Mouse (Mus musculus) intestine, embryonic 16.5 days (tissue): ENCODE data around the gene Zfp157. TPM values are rescaled to one million over a fixed set of nuclear protein-coding genes. Genes with fewer than 3 reads are reported as not detected.
"Not testable (repeated sequence)": the region's sequence is repeated elsewhere in the genome, so short reads cannot be mapped to it uniquely, and the experiment has no call there.

Source experiments
- ATAC-seq: fragments of 200-750 bp; cut with Nextera tagmentation; 2 replicates; pipeline ENCODE4 v1.8.0; 2017; ENCODE audit warnings: moderate TSS enrichment, moderate library complexity
- H3K27ac ChIP-seq: fragments of 300-500 bp; sonication (generic); 2 replicates; pipeline ENCODE4 v1.5.1; 2014; ENCODE audit warnings: mild to moderate bottlenecking, low read length
- H3K27me3 ChIP-seq: fragments of 300-500 bp; sonication (generic); replicated peaks from 2 replicates; pipeline ENCODE4 v1.6.1; 2014; ENCODE audit warnings: low read length, control low read depth, mixed read lengths; ENCODE audit not compliant: control insufficient read depth, insufficient read depth
- H3K36me3 ChIP-seq: fragments of 300-500 bp; sonication (generic); 2 replicates; pipeline ENCODE4 v1.6.1; 2014; ENCODE audit warnings: low read length, control low read depth; ENCODE audit not compliant: control insufficient read depth, insufficient read depth
- H3K4me1 ChIP-seq: fragments of 300-500 bp; sonication (generic); 2 replicates; pipeline ENCODE4 v1.6.1; 2014; ENCODE audit warnings: low read length, control low read depth, mixed read lengths; ENCODE audit not compliant: control insufficient read depth, insufficient read depth
- H3K4me2 ChIP-seq: fragments of 300-500 bp; sonication (generic); 2 replicates; pipeline ENCODE4 v1.6.1; 2014; ENCODE audit warnings: low read depth, low read length, control low read depth
- H3K4me3 ChIP-seq: fragments of 300-500 bp; sonication (generic); 2 replicates; pipeline ENCODE4 v1.5.1; 2014; ENCODE audit warnings: mild to moderate bottlenecking, low read length
- H3K9ac ChIP-seq: fragments of 300-500 bp; sonication (generic); 2 replicates; pipeline ENCODE4 v1.6.1; 2014; ENCODE audit warnings: low read depth, low read length
- H3K9me3 ChIP-seq: fragments of 300-500 bp; sonication (generic); 2 replicates; pipeline ENCODE4 v1.6.1; 2016; ENCODE audit warnings: low read length, control low read depth; ENCODE audit not compliant: control insufficient read depth
- WGBS: fragments of 180-500 bp; shearing (Covaris S2); extraction: QIAGEN DNeasy Blood & Tissue Kit; methylation state at CpG from one replicate; pipeline ENCODE4 v1.1.7; 2014; 5-methylcytosine and 5-hydroxymethylcytosine counted together
- polyA plus RNA-seq: library from polyadenylated mRNA; unstranded; fragments of >200 nt; fragmentation: Nextera tagmentation; extraction: Ambion mirVana; gene quantifications from 2 replicates; pipeline ENCODE4 v1.2.1, GENCODE M21; 2015

Zfp157 gene
- polyA plus RNA-seq: 22.0 and 24.0 TPM in 2 replicates

DNA sequence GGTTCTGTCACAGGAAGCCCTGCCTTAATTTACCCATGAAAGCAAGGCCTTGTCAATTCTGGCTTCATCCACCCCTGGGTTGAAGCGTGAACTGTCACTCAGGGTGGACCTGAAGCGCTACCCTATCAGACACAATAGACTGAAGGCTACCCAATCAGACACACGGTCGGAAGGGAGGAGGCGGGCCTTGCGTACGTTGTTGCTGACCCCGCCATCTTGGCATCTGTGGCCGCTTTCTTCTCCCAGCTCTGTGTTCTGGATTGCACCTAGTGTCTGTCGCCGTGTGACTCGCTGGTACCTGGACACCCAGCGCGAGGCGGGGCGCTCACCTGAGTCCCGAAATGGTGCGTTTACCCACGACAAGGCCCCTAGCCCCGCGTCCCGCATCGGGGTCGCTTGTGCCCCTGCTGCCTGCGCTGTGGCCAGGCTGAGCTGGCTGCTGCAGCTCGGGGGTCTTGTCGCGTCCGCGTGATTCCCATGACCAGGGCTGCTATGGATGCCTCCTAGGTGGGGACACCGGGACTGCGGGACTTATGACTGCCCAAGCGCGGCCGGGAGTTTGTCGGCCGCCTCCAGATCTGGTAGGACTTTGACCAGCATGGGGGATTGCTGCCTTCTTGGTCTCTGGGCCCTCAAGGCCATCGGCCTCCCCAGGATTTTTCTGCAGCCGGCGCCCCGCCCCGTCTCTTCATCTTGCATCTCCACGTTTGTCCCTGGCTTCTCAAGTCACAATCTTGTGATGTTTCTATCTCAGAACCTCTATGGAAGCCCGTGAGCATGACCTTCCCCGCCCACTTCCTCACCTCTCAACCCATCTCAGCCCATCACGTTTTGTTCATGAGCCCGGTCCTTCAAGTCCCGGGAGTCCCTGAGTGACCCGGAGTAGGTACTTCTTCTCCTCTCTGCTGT is at the start of gene Zfp157:
Gene Zfp157 (plus strand): TSS at position 183 of the 909 bp plus-strand sequence.
- Histone ChIP-seq H3K27me3 (no peaks in the 10 kb centered on the region), H3K9me3 (no peaks in the 10 kb centered on the region), H3K4me1 (peaks cover 12% of the 10 kb centered on the region), H3K4me2 (peak within 1 kb of the TSS; percentile 63), H3K9ac (peak within 1 kb of the TSS; percentile 100), H3K4me3 (peak within 1 kb of the TSS; percentile 98), H3K27ac (peak within 1 kb of the TSS; percentile 88), H3K36me3 (peaks cover 16% of the 10 kb centered on the region)
- under 1% methylated on average over 49 of the region's 49 CpGs for WGBS
- ATAC-seq: peak; percentile 100

DNA sequence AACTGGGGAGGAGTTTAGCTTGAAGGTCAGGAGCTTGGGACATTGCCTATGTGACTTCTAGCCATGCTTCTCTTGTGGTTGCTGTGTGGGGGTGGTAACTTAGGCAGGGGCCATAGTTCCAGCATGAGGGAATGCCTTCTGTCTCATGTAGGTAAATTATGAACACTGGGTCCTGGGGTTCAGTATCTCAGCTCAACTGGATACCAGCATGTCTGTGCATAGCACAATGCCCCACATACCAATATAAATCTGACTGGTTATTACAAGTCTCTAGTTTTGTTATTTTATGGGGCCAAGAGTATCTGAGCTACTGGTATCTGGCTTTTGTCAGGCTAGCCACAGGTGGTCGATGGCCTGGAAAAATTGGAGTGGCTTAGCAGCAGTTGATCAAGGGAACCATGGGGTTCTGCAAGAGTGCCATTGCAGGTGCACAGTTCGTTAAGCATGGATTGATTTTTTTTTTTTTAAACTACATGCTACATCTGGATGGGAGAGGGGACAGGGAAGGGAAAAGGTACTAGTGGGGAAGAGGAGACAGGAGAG is 43.4 kb upstream of the Zfp157 start:
- ATAC-seq: no peak
- H3K4me1 ChIP-seq: no peaks in the 10 kb centered on the region
- no peak overlapping the region for H3K9ac ChIP-seq
- no peaks in the 10 kb centered on the region for H3K36me3 ChIP-seq
- no peaks in the 10 kb centered on the region for H3K9me3 ChIP-seq
- no peak overlapping the region for H3K27ac ChIP-seq
- no peak overlapping the region for H3K4me3 ChIP-seq
- 48% methylated on average over 2 of the region's 2 CpGs for WGBS
- no peaks in the 10 kb centered on the region for H3K27me3 ChIP-seq
- H3K4me2 ChIP-seq: no peak overlapping the region

DNA sequence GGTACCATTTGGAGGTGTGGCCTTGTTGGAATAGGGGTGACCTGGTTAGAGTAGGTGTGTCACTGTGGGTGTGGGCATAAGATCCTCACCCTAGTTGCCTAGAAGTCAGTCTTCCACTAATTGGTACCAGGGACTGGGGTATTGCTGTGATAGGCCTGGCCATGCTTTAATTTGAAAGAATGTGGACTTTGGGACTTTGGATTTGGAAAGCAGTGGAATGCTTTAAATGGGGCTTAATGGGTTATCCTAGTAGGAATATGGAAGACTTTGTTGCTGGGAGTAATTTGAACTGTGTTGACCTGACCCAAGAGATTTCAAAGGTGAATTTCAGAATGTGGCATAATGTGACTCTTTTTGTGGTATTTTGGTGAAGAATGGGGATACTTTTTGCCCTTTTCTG is 40.8 kb upstream of the Zfp157 start:
- ATAC-seq, H3K4me3 ChIP-seq, H3K9me3 ChIP-seq, H3K4me2 ChIP-seq, H3K27me3 ChIP-seq, H3K9ac ChIP-seq, H3K4me1 ChIP-seq, H3K36me3 ChIP-seq, H3K27ac ChIP-seq: not testable (repeated sequence)

DNA sequence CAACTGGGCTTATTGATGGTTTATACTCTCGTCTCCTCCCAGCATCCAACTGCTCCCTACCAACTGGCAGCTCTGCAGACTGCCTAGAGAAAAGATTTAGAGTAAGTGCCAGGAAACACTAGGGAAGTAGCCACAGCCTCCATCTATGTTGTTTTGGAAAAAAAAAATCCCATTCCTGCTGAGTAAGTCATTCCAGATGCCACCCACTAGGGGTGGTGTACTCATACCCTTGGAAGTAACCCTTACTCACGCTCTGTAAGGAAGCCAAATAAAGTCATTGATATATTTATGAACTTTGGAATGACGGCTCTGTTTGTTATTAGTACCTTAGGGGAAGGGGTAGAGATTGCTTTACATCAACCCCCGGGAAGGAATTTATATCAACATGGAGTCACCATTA is 17.1 kb downstream of the Zfp157 start:
- Histone ChIP-seq H3K4me1 (no peaks in the 10 kb centered on the region), H3K27me3 (no peaks in the 10 kb centered on the region), H3K9me3 (peaks cover 21% of the 10 kb centered on the region), H3K4me2 (no peak overlapping the region), H3K27ac (no peak overlapping the region), H3K4me3 (no peak overlapping the region), H3K9ac (no peak overlapping the region), H3K36me3 (peaks cover 44% of the 10 kb centered on the region)
- WGBS: 94% methylated on average over 4 of the region's 4 CpGs
- no peak for ATAC-seq

DNA sequence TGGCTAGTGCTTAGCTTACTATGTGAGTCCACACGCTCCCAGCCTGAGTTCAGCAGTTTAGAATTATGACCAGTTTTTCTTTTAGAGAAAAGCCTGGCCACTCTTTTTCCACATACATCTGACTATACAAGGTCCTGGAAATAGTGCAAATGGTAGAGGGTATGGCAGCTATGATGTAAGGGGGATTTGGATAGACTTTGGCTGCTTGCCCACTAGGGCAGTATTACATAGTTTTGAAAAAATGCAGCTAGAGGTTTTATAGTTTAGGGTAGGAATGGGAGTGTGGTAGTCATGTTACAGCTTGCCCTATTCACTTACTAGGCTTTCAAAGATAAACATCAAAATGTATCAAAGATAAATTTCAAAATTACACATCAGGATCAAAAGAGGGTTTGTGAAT is 17.8 kb downstream of the Zfp157 start:
- 93% methylated on average over 1 of the region's 1 CpGs for WGBS
- H3K36me3 ChIP-seq: peaks cover 44% of the 10 kb centered on the region

DNA sequence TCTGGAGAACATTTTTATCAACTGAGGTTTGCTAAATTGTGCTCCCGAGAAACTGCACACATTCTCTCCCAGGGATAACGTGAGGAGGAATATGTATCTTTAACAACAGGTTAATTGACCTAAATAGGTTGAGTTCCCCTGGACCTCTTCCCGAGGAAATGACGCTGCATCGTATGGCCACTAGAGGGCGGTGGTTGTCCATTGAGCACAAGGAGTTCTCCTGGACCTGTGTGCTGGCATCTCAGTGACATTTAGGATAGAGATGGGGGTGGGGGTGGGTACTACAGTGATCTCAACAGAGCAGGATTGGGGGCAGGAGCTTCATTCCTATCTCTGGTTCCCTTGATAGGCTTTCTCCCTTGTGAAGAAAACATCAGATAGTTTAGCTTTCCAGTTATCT is 32.3 kb downstream of the Zfp157 start:
- H3K9ac ChIP-seq: no peak overlapping the region
- no peaks in the 10 kb centered on the region for H3K27me3 ChIP-seq
- no peak overlapping the region for H3K27ac ChIP-seq
- H3K4me3 ChIP-seq: no peak overlapping the region
- H3K36me3 ChIP-seq: no peaks in the 10 kb centered on the region
- H3K4me2 ChIP-seq: no peak overlapping the region
- no peak for ATAC-seq
- H3K9me3 ChIP-seq: no peaks in the 10 kb centered on the region
- no peaks in the 10 kb centered on the region for H3K4me1 ChIP-seq
- 29% methylated on average over 6 of the region's 6 CpGs for WGBS

More for the DNA sequence above, 17.8 kb downstream of the Zfp157 start:
- Histone ChIP-seq H3K27me3 (no peaks in the 10 kb centered on the region), H3K4me1 (no peaks in the 10 kb centered on the region), H3K9me3 (peaks cover 21% of the 10 kb centered on the region), H3K4me2 (no peak overlapping the region), H3K27ac (no peak overlapping the region), H3K4me3 (no peak overlapping the region), H3K9ac (no peak overlapping the region)
- no peak for ATAC-seq

DNA sequence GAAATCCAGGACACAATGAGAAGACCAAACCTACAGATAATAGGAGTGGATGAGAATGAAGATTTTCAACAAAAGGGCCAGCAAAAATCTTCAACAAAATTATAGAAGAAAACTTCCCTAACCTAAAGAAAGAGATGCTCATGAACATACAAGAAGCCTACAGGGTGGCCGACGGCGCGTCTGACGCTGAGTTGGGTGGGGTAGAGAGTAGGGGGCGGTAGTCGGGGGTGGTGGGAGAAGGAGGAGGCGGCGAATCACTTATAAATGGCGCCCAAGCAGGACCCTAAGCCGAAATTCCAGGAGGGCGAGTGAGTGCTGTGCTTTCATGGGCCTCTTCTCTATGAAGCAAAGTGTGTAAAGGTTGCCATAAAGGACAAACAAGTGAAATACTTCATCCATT is 63.3 kb downstream of the Zfp157 start:
- H3K27me3 ChIP-seq, H3K36me3 ChIP-seq, H3K27ac ChIP-seq, ATAC-seq, H3K4me2 ChIP-seq, H3K9ac ChIP-seq, H3K9me3 ChIP-seq, H3K4me3 ChIP-seq, H3K4me1 ChIP-seq: not testable (repeated sequence)
- 95% methylated on average over 8 of the region's 12 CpGs for WGBS

Other genes starting within 250 kb of the Zfp157 start
- 5.7 and 7.0 TPM in 2 replicates for gene Mblac1, start 247.2 kb upstream of the Zfp157 start, polyA plus RNA-seq
- gene Nxpe5, start 215.6 kb upstream of the Zfp157 start, polyA plus RNA-seq: not detected in 2 replicates
- 101 and 107 TPM in 2 replicates for gene Lamtor4, start 186.0 kb upstream of the Zfp157 start, polyA plus RNA-seq
- gene BC037034, start 177.4 kb upstream of the Zfp157 start, polyA plus RNA-seq: 3.7 and 3.9 TPM in 2 replicates
- 0.80 and 0.92 TPM in 2 replicates for gene Gal3st4, start 168.6 kb upstream of the Zfp157 start, polyA plus RNA-seq
- 0.06 TPM in 2 replicates for gene Gm43720, start 161.5 kb upstream of the Zfp157 start, polyA plus RNA-seq
- 11.2 and 13.1 TPM in 2 replicates for gene Gpc2, start 161.5 kb upstream of the Zfp157 start, polyA plus RNA-seq
- 2.0 and 3.2 TPM in 2 replicates for gene Stag3, start 161.2 kb upstream of the Zfp157 start, polyA plus RNA-seq
- gene Pvrig, start 99.5 kb upstream of the Zfp157 start, polyA plus RNA-seq: 0.44 and 0.47 TPM in 2 replicates
- not detected in 2 replicates for gene 1700123K08Rik, start 123.2 kb downstream of the Zfp157 start, polyA plus RNA-seq
- gene Zfp68, start 178.3 kb downstream of the Zfp157 start, polyA plus RNA-seq: 43.1 TPM in 2 replicates
- gene A430033K04Rik, start 181.4 kb downstream of the Zfp157 start, polyA plus RNA-seq: 8.0 and 9.5 TPM in 2 replicates